Mouse (Mus musculus) layer of hippocampus, adult 9-11 months (tissue): ENCODE data around the gene Zfp335.
A peak's percentile ranks its signal among the peaks of the same experiment; 100 is the strongest.
"Not testable (repeated sequence)": the region's sequence is repeated elsewhere in the genome, so short reads cannot be mapped to it uniquely, and the experiment has no call there.

Source experiments
- DNase-seq: peaks from one replicate; pipeline ENCODE4 v3.0.0; 2022

The Zfp335 gene

GRCm38 (mm10) chr2:164892696-164893216 is 18.8 kb downstream of the Zfp335 start:
- no peak for DNase-seq

- no peak for DNase-seq
These were observed 19.5 kb downstream of the Zfp335 start for GRCm38 (mm10) chr2:164891908-164892695.

GRCm38 (mm10) chr2:164891056-164891834 is 20.3 kb downstream of the Zfp335 start:
- DNase-seq = no peak

- DNase-seq = no peak
These were observed 21.0 kb downstream of the Zfp335 start for GRCm38 (mm10) chr2:164890411-164891049.

GRCm38 (mm10) chr2:164889960-164890359 is 21.6 kb downstream of the Zfp335 start:
- DNase-seq = no peak

- no peak for DNase-seq
These were observed 22.6 kb downstream of the Zfp335 start for GRCm38 (mm10) chr2:164888996-164889395.

- no peak for DNase-seq
These were observed 24.9 kb downstream of the Zfp335 start for GRCm38 (mm10) chr2:164886617-164887016.

- peak; percentile 74 for DNase-seq
These were observed 25.8 kb downstream of the Zfp335 start for GRCm38 (mm10) chr2:164885788-164886187.

- DNase-seq = no peak
These were observed 28.9 kb downstream of the Zfp335 start for GRCm38 (mm10) chr2:164882619-164883018.

GRCm38 (mm10) chr2:164879568-164880277 is 31.8 kb downstream of the Zfp335 start:
- peak; percentile 96 for DNase-seq

GRCm38 (mm10) chr2:164879228-164879567 is 32.4 kb downstream of the Zfp335 start, which contains the start of gene Pcif1:
Gene Pcif1, plus strand, starts transcription at chr2:164879304.
- peak; percentile 89 for DNase-seq

GRCm38 (mm10) chr2:164878509-164879227 is 32.9 kb downstream of the Zfp335 start:
- peak; percentile 56 for DNase-seq

- not testable (repeated sequence) for DNase-seq
These were observed 34.0 kb downstream of the Zfp335 start for GRCm38 (mm10) chr2:164877376-164878215.

GRCm38 (mm10) chr2:164875648-164876047 is 35.9 kb downstream of the Zfp335 start:
- DNase-seq = not testable (repeated sequence)

GRCm38 (mm10) chr2:164874239-164874769 is 37.3 kb downstream of the Zfp335 start:
- DNase-seq = no peak

- DNase-seq = no peak
These were observed 37.9 kb downstream of the Zfp335 start for GRCm38 (mm10) chr2:164873621-164874020.

- DNase-seq = no peak
These were observed 39.8 kb downstream of the Zfp335 start for GRCm38 (mm10) chr2:164871602-164872303.

GRCm38 (mm10) chr2:164868491-164868890 is 43.1 kb downstream of the Zfp335 start:
- DNase-seq = no peak

- DNase-seq = no peak
These were observed 44.0 kb downstream of the Zfp335 start for GRCm38 (mm10) chr2:164867566-164867965.
